Mouse (Mus musculus): ENCODE data around the gene Adgrg5.

Adgrg5 gene

DNA sequence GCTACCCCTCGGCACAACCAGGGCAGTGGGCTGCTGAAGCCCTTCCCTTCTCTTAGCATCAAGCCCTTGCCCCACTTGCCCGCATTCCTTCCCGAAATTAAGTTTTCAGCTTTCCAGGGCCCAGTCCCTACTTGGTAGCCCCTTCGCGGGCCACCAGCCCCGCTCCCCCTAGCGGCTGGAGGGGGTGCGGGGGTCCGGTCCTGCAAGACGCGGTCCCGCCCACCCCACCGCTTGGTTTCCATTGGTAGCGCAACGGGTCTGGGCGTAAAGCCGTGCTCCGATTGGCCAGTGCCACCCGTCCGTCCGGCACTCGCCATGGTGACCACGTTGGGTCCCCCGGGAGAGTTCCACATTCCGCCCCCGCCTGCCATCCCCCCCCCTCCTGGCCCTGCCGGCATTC is 6.1 kb upstream of the Adgrg5 start:
- peak; percentile 53 to 72 for DNase-seq (ENCODE audit: low read depth in 1 of 2, low spot score in 2 of 2)

DNA sequence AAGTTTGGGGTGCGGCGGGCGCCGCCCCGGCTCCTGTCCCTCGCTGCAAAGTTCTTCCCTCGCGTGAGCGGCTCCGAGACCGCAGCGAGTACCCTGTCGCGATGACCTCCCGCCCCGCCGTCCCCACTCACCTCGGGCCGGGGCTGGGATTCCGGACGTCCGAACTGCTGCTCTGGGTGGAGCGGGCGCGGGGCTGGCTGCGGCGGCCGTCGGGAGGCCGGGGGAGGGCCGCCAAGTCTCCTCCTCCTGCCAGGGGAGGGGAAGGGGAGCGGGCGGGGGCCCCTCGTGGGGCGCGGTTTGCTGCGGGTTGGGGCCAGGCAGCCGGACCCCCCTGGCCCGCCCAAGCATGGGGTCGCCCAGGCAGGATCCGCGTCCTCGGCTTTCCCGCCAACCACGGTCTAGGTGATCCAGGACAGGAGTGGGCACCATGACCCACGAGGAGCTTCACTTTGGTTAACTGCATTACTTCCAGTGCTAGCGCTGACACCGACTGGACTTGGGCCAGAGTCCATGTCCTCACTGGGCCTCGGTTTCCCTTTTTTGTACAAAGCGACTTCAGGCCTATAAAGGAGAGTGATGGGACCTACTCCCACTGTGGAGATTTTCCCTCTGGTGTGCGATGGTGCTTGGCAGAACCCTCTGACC is 5.5 kb upstream of the Adgrg5 start, which contains the start of gene Ccdc102a:
Gene Ccdc102a, minus strand, starts transcription at position 248 of the 645 bp plus-strand sequence.
- DNase-seq (ENCODE audit: low read depth in 1 of 2, low spot score in 2 of 2), result no peak

DNA sequence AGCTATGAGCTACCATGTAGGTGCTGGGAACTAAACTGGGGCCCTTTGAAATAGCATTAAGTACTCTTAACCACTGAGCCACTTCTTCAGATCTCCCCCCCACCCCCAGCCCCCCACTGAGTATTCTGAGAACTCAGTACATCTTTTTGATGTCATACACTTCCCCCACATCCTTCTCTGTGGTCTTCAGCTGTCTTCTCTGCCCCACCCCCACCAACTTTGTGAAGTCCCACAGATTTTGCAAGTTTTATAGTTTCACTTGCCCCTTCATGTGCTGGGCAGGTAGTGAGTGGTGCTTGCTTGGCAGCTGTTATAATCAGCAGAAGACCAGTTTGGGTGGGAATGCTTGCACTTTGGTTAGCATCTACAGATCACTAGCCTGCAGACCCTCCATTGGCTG is 4.2 kb upstream of the Adgrg5 start:
- no peak for DNase-seq (ENCODE audit: low read depth in 1 of 2, low spot score in 2 of 2)

DNA sequence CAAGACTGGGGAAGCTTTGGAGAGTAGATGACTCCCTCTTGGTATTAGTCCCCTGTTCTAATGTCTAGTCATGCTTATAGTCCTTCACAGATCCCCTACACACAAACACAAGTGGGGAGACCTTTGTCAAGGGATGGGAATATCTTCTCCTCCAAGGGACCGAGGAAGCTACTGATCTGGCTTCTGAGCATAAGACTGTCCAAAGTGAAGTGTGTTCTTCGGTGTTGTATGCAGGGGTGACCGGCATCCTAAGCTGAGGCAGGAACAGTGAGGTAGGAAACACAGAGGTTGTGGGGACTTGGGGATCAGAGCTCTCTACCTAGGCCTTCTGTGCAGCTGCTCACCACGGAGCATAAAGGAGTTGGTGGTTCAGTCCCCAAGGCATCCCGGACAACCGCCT is 1.3 kb upstream of the Adgrg5 start:
- no peak for DNase-seq (ENCODE audit: low read depth in 1 of 2, low spot score in 2 of 2)

DNA sequence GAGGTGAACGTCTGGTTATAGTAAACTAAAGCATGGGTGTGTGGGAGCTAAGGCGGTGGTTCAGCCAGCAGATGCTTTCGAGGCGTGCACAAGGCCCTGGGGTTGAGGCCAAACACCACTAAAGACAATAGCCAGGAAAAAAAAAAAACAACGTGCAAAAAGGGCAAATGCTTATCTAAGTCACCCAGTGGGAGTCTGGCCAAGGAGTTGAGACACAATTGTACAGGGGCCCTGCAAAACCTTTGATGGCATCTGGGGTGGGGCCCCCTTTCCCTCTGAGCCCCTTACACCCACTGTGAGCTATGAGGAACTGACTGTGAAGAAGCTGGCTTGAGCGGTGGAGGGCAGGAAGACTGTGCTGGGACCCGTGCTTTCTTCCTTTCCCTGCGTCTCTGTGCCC is 892 bp upstream of the Adgrg5 start:
- DNase-seq (ENCODE audit: low read depth in 1 of 2, low spot score in 2 of 2), result no peak

DNA sequence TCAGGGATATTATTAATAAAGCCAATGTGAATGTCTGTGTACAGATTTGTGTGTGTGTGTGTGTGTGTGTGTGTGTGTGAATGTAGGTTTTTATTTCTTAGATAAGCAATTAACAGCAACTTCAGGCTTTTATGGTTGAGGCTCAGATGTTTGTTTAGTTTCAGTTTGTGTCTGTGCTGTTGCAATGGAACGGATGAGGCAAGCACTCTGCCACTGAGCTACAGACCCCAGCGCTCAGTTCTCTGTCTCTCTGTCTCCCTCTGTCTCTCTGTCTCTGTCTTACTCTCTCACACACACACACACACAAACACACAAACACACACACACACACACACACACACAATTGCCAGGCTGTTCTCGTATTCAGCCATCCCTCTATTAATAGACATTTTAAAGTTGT is 4.7 kb downstream of the Adgrg5 start:
- no peak for DNase-seq (ENCODE audit: low read depth in 1 of 2, low spot score in 2 of 2)

DNA sequence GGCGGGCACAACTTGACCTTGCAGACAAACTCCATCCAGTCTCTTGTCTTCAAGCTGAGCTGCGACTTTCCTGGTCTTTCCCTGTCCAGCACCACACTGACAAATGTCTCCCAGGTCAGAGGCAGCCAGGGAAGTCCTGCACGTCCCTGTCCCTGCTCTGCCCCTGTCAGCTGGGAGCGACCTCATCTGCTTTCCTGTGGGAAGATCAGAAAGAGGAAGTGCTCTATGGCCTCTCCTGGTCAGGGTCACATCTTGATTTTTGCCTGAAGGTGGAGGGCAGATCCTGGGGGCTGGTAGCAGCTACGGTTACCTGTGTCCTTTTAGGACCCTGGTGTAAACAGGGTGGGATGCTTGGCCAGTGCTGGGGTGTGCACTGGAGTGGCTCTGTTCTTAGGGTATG is 10.4 kb downstream of the Adgrg5 start:
- DNase-seq (ENCODE audit: low read depth in 1 of 2, low spot score in 2 of 2), result no peak

DNA sequence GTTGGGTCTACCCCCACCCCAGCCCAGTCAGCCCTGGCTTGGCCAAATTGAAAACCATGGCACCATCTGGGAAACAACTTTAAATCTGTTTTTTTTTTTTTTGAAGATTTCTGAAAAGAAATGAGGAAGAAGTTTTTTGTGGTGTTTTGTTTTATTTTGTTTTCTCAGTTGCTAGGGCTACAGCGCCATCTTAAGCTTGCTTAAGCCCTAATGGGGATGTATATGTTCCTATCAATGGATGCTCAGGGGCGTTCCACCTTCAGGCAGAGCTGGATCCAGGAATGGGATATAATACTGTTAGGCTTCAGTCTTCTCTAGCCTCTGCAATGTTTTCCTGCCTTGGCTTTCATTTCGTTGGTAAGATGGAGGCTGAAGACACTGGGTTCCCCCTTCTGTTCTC is 11.7 kb downstream of the Adgrg5 start:
- DNase-seq (ENCODE audit: low read depth in 1 of 2, low spot score in 2 of 2), result no peak

DNA sequence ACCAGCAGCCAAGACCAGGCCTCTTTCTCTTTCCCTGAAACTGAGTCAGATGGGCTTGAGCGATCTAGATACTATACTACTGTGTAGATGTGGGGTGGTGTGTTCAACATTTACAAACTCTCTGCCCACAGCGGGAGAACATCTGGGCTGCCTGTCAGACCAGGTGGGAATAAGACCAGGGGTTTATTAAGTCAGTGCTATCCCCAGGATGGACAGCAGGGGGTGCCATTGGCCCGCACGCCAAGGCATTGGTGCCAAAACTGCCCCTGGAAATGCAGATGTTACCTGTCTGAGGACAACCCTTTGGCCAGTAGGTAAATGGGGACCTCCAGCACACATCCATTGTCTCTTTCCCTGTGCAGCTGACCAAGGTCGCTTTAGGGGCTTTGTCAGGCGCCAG is 19.1 kb downstream of the Adgrg5 start:
- DNase-seq (ENCODE audit: low read depth in 1 of 2, low spot score in 2 of 2), result peak in 1 of 2 experiments; percentile 48

DNA sequence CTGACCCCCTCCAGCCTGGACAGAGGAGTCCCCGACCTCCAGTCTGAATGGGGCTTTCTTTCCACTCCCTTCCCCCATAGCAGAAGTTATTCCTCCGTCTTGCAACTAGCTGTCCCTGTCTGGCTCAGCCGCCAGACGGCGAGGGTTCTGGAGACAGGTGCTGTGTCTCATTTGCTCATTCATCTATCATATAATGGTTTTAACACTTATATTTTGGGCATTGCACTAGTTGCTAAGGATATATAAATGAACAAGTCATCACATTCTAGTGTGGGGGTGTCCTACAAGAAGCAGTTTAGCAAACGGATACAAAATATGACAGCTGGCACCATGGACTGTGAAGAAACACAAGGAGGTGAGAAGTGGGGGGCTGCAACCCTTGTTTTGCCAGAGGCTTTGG is 21.7 kb downstream of the Adgrg5 start:
- DNase-seq (ENCODE audit: low read depth in 1 of 2, low spot score in 2 of 2), result no peak

DNA sequence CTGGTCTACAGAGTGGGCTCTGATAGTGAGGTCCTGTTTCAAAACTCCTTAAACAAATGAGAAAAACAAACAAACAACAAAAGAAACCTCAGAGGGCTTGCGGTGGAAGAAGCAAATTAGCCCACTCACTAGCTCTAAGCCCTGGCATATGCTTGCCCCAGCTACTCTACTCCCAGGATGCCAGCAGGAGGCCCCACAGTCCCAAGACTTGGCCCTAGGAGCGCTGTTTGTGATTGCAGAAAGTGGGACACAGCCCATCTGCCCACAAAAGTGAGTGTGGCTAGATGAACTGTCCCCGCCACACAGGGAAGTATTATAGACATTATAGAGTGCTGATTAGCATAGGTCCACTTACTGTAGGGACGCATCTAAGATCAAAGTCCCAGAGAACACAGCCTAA is 24.9 kb downstream of the Adgrg5 start:
- DNase-seq (ENCODE audit: low read depth in 1 of 2, low spot score in 2 of 2), result no peak

DNA sequence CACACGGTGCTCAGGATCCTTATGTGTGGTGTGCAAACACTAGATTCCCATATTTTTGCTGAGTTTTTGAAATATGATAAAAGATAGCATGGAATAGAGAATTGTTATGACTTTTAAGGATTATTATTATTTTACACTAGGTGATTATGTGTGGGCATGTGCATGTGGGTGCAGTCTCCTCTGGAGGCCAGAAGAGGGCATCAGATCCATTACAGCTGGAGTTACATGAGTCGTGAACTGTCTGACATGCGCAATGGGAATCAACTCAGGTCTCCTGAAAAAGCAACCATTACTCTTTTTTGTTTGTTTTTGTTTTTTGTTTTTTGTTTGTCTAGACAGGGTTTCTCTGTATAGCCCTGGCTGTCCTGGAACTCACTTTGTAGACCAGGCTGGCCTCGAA is 25.5 kb downstream of the Adgrg5 start:
- no peak for DNase-seq (ENCODE audit: low read depth in 1 of 2, low spot score in 2 of 2)

DNA sequence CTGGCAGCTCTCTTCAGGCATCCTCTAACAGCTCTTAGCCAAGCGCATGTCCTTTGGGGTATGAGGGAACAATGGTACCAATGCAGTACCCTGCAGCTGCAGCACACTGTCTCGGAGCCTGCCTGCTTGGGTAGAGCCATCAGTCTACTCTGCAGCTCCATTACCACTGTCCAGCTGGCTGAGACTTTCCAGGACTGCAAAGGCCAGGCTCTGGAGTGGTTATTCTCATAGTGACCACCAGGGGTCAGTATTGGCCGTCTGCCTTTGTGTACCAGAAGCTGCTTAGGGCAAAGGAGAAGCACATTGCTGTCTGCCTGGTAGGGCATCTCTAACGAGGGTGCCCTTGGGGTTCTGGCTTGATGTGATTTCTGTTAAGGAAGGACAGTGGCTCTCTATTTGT is 26.6 kb downstream of the Adgrg5 start:
- DNase-seq (ENCODE audit: low read depth in 1 of 2, low spot score in 2 of 2), result peak; percentile 28 to 58

DNA sequence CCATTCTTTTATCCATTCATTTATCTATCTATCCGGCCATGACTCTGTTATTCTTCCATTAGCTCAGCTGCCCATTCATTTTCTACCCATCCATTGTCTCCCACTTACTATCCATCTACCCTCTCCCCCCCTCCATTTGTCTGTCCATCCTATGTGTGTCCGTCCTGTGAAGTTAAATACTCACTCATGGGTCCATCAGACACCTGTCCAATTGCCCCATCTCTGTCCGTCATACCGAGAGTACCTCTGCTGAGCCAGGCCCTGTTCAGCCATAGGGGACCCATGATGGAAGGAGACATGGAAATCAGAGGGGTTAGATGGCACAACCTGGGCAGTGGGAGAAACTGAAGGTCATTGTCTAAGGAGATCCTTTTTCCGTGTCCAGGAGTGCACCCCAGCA is 27.0 kb downstream of the Adgrg5 start:
- no peak for DNase-seq (ENCODE audit: low read depth in 1 of 2, low spot score in 2 of 2)

DNA sequence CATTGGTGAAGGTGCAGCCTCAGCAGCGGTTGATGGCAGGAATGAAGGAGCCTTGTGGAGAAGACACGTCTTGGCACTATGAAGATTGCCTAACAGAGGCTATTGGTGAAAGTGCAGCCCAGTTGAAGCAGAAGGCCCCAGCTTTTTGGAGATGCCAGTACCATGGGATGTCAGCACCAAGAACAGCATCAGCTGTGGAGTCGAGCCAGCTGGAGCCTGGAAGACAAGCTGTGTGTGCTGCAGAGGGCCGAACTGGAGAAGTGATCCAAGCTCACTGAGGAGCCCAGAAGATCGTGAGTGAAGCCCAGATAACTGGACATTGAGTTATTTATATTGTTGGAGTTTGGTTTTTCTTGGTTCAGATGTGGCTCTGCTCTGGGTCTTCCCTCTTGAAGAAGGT is 28.6 kb downstream of the Adgrg5 start:
- no peak for DNase-seq (ENCODE audit: low read depth in 1 of 2, low spot score in 2 of 2)

DNA sequence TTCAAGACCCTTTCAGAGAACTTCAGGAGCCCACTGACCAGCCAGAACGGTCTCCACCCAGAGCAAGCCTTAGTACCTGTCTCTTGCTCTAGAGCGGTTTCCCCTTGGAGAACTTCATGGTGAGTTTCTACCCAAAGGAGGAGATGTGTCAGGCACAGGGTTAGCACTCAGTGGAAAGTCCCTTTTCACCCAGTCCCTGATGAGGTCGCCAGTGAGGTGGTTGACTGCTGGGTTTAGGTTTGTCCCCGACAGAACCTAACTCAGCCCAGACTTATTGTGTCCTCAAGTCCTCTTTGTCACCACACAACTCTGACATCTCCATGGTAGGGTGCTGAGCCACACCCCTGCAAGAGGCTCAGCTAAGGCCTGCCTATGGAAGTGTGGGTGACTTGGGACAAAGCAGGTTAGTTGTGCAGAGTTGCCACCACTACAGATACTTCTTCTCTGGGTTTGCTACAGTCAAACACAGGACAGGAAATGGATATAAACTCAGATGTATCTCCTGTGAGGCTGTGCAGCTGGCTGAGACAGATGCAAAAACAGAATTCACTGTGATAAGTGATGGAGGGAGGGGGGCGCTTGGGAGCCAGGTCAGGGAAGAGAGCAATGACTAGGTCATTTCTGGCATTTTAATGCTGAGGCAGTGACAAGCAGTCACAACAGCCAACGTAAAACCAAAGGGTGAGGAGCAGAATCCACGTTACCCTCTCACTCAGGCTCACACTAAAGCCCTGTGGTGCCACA is 30.3 kb downstream of the Adgrg5 start:
- no peak for DNase-seq (ENCODE audit: low read depth in 1 of 2, low spot score in 2 of 2)

DNA sequence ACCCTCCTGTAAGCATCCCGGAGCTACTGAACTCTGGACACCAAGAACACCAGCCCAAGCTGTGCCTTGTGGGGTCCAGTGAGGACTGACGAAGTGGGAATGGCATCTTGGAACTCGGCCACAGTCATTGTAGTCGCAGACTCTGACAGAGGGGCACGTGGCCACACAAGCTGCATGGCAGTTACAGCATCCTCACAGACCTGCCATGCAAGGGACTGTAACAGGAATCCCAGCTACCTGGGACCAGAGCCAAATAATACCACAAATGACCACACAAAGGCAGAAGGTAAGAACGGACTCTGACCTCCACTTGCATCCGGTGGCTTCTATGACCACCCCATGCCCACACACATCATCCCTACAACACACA is 30.9 kb downstream of the Adgrg5 start:
- no peak for DNase-seq (ENCODE audit: low read depth in 1 of 2, low spot score in 2 of 2)

DNA sequence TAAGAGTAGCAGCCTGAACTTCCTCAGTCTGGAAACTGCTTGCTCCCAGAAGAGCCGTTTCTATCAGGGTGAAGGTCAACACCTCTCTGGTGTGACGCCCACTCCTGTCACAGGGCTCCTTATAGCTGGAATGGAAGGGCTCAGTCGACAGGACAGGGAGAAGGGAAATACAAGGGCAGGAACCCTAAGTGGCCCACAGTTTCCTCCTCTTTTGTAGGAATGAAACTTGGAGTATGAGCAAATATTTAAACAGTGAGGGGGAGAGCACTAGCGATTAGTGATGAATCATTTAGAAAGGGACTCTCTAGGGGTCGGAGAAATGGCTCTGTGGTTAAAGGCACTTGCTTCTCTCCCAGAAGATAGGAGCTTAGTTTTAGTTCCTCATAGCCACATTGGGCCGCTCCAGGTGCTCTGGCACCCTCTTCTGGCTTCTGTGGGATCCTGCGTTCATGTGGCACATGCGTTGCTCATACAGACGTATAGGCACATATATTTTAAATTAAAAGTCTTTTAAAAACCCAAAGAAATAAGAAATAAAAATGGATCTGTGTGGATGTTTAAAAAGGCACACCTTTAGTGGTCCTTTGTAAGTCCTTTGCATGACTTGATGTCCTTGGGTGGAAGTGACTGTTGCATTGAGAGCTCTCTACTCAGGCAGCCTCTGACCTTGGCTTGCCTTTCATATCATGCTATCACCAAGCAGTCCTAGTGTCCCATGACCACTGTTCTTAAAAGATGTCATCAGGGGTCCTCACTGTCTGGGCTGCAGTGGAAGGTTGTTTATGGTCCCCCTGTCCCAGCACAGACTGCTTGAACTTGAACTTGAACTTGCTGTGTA is 31.6 kb downstream of the Adgrg5 start:
- DNase-seq (ENCODE audit: low read depth in 1 of 2, low spot score in 2 of 2), result peak; percentile 56 to 59

DNA sequence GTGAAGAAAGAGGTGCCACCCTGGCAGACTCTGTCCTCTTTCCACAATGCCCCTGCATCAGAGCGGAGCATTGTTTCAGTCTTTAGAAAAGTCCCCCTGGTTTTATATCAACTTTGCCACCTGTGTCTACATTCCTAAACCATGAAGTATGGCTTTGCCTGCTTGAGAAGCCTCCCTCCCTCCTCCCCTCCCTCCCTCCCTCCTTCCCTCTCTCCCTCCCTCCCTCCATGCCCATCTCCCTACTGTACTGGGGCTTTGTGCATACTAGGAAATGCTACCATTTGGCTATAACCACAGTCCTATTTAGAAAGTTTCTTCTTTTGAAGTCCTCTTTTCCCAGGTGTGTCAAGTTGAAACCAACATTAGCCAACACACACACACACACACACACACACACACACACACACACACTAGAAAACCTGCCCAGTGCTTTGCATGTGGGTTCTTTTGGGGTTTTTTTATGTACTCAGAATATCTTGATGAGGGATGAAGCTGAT is 32.6 kb downstream of the Adgrg5 start:
- DNase-seq (ENCODE audit: low read depth in 1 of 2, low spot score in 2 of 2), result no peak

DNA sequence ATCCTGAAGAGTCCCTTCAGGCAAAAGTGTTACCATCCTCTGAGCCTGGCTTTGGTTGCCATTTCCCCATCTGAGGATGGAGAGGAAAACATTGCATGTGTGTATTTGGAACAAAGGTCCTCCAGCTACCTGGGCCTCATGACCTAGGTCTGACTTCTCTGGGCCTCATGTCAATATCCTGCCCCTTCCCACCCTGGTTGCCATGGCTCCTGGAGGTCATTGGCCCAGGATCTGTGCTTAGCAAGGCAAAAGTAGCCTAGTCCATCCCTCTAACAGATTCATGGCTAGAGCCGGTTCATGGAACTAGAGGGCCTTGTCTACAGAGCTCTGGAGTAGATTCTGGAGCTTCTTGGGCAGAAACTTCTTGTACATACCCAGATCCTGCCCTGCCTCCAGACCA is 38.7 kb downstream of the Adgrg5 start:
- no peak for DNase-seq (ENCODE audit: low read depth in 1 of 2, low spot score in 2 of 2)

DNA sequence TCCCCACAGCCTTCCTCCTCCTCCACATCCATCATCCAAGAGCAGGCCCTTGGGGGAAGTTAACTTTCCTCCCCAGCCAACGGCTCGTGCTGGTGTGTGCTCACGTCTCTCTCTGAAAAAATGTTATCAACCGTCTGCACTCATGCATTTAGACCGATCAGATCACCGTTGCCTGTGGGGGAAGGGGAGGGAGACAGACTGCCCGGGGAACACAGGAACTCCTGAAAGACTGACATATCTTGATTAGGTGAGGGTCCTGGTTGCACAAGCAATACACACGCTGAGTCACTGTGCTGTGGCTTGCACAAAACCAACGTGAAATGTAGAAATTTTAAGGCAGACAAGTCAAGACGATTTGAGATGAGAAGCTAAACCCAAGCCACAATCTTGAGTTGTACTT is 41.3 kb downstream of the Adgrg5 start:
- no peak for DNase-seq (ENCODE audit: low read depth in 1 of 2, low spot score in 2 of 2)

DNA sequence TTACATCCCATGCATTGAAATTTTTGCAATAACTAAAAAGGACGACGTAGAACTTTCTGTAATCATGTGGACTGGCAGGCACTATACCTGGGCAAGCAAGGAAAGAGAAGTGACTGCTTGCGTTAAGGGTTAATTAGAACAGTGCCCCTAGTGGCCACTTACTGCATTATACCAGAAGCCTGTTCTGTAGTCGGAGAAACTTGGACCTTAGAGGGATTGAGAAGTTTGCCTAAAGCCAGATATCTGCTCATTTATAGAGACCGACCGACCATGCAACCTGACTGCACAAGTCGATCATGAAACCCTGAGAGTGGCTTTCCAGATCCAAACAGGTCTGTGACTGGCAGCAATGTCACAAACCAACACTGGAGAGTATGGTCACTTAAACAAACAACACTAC is 43.1 kb downstream of the Adgrg5 start:
- DNase-seq (ENCODE audit: low read depth in 1 of 2, low spot score in 2 of 2), result no peak

Data from monocyte, adult 2 months (primary cell).